Mouse (Mus musculus) bone marrow, adult 2 months (tissue): ENCODE data around the gene Zfp579.

Experiments used
- CTCF ChIP-seq: fragments of 200-500 bp; IDR thresholded peaks from 2 replicates; pipeline ENCODE4 v1.5.1; 2011; ENCODE audit warnings: low read length, control low read depth; ENCODE audit not compliant: control insufficient read depth, insufficient read depth
- POLR2A ChIP-seq: fragments of 200-500 bp; IDR thresholded peaks from 2 replicates; pipeline ENCODE4 v1.6.1; 2011; ENCODE audit warnings: low read depth, mild to moderate bottlenecking, control low read depth, low read length, borderline replicate concordance; ENCODE audit not compliant: control insufficient read depth

- TF ChIP-seq CTCF (no peak), POLR2A (no peak)
Observed at GRCm38 (mm10) chr7:4936832-4937231, 59.1 kb downstream of the Zfp579 start.
